Mouse (Mus musculus) neutrophil, adult 5-6 weeks (primary cell): ENCODE measurements around the gene Irf4. TPM values are rescaled to one million over a fixed set of nuclear protein-coding genes. Genes with fewer than 3 reads are reported as not detected.

Source experiments
- ATAC-seq: fragments of 151-379, 151-347 bp; 2 replicates; pipeline ENCODE4 v1.8.0; 2017; ENCODE audit warnings: mild to moderate bottlenecking, moderate TSS enrichment; ENCODE audit not compliant: insufficient number of reproducible peaks, poor library complexity, low FRiP score, severe bottlenecking; ENCODE audit errors: extremely low read depth
- total RNA-seq: library from RNA; stranded (forward); fragments of 200-1000 nt; gene quantifications from 2 replicates; pipeline ENCODE4 v1.2.3, GENCODE M21; 2017

Irf4 gene
- total RNA-seq, 1 experiment from 2014 or later, result 62.0 TPM

- ATAC-seq, result no peak
These were observed 38.0 kb downstream of the Irf4 start for GRCm38 (mm10) chr13:30787036-30787320.

GRCm38 (mm10) chr13:30787556-30787955 lies 38.5 kb downstream of the Irf4 start:
- no peak for ATAC-seq

- ATAC-seq, result no peak
These were observed 38.9 kb downstream of the Irf4 start for GRCm38 (mm10) chr13:30787960-30788359.

GRCm38 (mm10) chr13:30788421-30788820 lies 39.4 kb downstream of the Irf4 start:
- ATAC-seq, result no peak

GRCm38 (mm10) chr13:30790016-30790415 lies 41.0 kb downstream of the Irf4 start:
- ATAC-seq, result no peak

GRCm38 (mm10) chr13:30792308-30792707 lies 43.3 kb downstream of the Irf4 start:
- ATAC-seq, result peak; percentile 47; the same call in 1 of the 2 replicates

GRCm38 (mm10) chr13:30792741-30793140 lies 43.7 kb downstream of the Irf4 start:
- no peak for ATAC-seq

GRCm38 (mm10) chr13:30793196-30793595 lies 44.2 kb downstream of the Irf4 start:
- ATAC-seq, result no peak

GRCm38 (mm10) chr13:30793616-30794015 lies 44.6 kb downstream of the Irf4 start:
- no peak for ATAC-seq

GRCm38 (mm10) chr13:30795960-30796359 lies 46.9 kb downstream of the Irf4 start:
- no peak for ATAC-seq

- ATAC-seq, result no peak
These were observed 52.9 kb downstream of the Irf4 start for GRCm38 (mm10) chr13:30801886-30802285.

- no peak for ATAC-seq
These were observed 53.4 kb downstream of the Irf4 start for GRCm38 (mm10) chr13:30802336-30802955.

GRCm38 (mm10) chr13:30809240-30809639 lies 60.2 kb downstream of the Irf4 start:
- no peak for ATAC-seq

GRCm38 (mm10) chr13:30813464-30813863 lies 64.4 kb downstream of the Irf4 start:
- ATAC-seq, result 0 out of 2 replicates have a peak, but pooled peaks have one; percentile 15

GRCm38 (mm10) chr13:30814256-30814655 lies 65.2 kb downstream of the Irf4 start:
- ATAC-seq, result no peak

Other genes with a start within 250 kb of the Irf4 start
- 51.8 and 57.1 TPM in 2 replicates for gene Uqcrfs1, start 203.9 kb upstream of the Irf4 start, total RNA-seq
- 18.5 and 20.6 TPM in 2 replicates for gene Dusp22, start 89.2 kb upstream of the Irf4 start, total RNA-seq
- 1.8 and 1.9 TPM in 2 replicates for gene Hus1b, start 198.5 kb downstream of the Irf4 start, total RNA-seq
- 56.1 and 57.1 TPM in 2 replicates for gene Exoc2, start 224.9 kb downstream of the Irf4 start, total RNA-seq
- not detected in 2 replicates for gene Gm5447, start 225.0 kb downstream of the Irf4 start, total RNA-seq